Mouse (Mus musculus): Measurements from ENCODE around the gene Kif17. TPM values are rescaled to one million over a fixed set of nuclear protein-coding genes. Genes with fewer than 3 reads are reported as not detected.

The Kif17 gene
- polyA plus RNA-seq, 1 experiment, result 0.48 TPM

DNA sequence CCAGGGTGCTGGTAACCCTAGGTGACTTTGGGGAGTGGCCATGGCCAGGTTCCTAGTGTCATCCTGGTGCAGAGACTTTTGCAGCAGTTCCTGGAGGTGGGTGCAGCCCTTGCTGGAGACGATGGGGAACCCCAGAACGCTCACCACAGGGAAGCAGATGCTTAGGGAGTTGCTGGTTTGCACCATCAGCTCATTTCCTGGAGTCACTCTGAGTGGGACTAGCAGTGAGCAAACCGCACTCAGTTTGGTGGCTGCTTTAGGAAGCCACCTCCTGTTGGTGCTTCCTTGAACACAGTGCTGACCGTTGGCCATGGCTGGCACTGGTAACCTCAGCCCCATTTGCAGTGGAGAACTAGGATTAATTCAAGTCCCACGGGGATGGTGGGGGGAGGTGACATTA is 9.2 kb downstream of the Kif17 start:
- no peak for TF ChIP-seq CTCF (conservative IDR thresholded peaks at IDR 0.05; ENCODE audit: insufficient read depth, insufficient read length, low read depth, low read length)
- Histone ChIP-seq H3K4me3 (ENCODE audit: insufficient read depth, low read depth, low read length) (no peak overlapping the region), H3K36me3 (ENCODE audit: control insufficient read depth, insufficient read depth, low read length) (no peaks in the 10 kb centered on the region), H3K4me1 (ENCODE audit: control insufficient read depth, insufficient read depth, low read length) (no peaks in the 10 kb centered on the region; the same call in 1 of the 2 replicates), H3K27me3 (replicated peaks; ENCODE audit: control insufficient read depth, insufficient read depth, low read length) (no peaks in the 10 kb centered on the region), H3K27ac (ENCODE audit: insufficient read depth, low read depth, low read length) (no peak overlapping the region)
- WGBS, result 79% methylated on average over 5 of the region's 5 CpGs
- no peak for DNase-seq

DNA sequence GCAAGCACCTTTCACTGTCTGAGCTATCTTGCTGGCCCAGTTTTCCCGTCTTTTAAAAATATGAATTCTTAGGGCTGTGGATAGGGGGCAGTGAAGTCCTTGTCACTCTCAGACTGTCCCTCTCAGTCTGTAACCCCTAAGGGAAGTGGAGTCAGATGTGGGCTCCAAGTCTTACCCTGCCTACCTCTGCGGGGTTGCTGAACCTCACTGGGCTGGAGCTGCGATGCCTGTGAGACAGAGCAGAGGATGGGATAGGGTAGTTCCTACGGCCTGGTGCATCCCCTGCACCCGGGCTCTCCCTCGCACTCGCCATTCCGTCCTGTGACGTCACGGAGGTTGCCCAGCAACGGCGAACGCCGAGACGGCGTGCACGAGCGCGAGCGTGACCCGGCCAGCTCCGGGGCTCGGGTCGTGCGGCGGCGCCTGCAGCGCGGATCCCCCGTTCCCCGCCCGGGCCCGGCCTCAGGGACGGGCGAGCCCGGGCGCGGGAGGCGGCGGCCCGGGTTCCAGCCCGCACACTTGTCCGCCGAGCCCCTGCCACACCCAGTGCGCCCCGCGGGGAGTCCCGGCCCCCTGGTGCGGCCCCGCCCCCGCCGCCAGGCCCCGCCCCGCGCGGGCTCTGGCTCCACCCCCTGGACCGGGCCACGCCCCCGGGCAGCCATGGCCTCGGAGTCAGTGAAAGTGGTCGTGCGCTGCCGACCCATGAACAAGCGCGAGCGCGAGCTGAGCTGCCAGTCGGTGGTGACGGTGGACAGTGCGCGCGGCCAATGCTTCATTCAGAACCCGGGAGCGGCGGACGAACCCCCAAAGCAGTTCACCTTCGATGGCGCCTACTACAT is 11.8 kb downstream of the Kif17 start:
- Histone ChIP-seq H3K27me3 (replicated peaks; ENCODE audit: control insufficient read depth, insufficient read depth, low read length) (no peaks in the 10 kb centered on the region), H3K4me1 (ENCODE audit: control insufficient read depth, insufficient read depth, low read length) (no peaks in the 10 kb centered on the region; the same call in 1 of the 2 replicates), H3K36me3 (ENCODE audit: control insufficient read depth, insufficient read depth, low read length) (no peaks in the 10 kb centered on the region), H3K4me3 (ENCODE audit: insufficient read depth, low read depth, low read length) (peak overlapping the region; percentile 65), H3K27ac (ENCODE audit: insufficient read depth, low read depth, low read length) (no peak overlapping the region)
- peak; percentile 86 for DNase-seq
- no peak for TF ChIP-seq POLR2A (IDR thresholded peaks at IDR 0.05; ENCODE audit: low read depth, low read length)
- no peak for TF ChIP-seq CTCF (conservative IDR thresholded peaks at IDR 0.05; ENCODE audit: insufficient read depth, insufficient read length, low read depth, low read length)
- under 1% methylated on average over 78 of the region's 78 CpGs for WGBS

DNA sequence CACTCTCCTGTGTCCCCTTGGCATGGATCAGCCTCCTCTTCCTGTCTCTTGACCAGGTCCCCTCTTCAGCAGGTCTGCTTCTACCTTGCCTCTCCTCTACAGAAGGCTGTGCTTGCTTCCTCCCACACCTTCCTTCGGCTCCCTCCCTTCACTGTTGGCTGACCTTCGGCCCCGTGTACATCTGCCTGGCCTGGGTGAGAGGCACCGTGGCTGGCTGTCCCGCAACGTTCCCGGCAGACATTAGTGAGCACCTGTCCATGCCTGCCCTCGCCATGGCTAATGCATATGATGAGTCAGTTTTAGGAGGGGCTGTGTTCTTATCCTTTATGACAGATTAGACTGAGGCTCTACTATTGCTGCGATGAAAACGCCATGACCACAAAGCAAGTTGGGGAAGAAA is 17.6 kb downstream of the Kif17 start:
- WGBS, result 63% methylated on average over 10 of the region's 10 CpGs
- H3K4me3 ChIP-seq (ENCODE audit: insufficient read depth, low read depth, low read length), result no peak overlapping the region
- H3K27me3 ChIP-seq (replicated peaks; ENCODE audit: control insufficient read depth, insufficient read depth, low read length), result no peaks in the 10 kb centered on the region

DNA sequence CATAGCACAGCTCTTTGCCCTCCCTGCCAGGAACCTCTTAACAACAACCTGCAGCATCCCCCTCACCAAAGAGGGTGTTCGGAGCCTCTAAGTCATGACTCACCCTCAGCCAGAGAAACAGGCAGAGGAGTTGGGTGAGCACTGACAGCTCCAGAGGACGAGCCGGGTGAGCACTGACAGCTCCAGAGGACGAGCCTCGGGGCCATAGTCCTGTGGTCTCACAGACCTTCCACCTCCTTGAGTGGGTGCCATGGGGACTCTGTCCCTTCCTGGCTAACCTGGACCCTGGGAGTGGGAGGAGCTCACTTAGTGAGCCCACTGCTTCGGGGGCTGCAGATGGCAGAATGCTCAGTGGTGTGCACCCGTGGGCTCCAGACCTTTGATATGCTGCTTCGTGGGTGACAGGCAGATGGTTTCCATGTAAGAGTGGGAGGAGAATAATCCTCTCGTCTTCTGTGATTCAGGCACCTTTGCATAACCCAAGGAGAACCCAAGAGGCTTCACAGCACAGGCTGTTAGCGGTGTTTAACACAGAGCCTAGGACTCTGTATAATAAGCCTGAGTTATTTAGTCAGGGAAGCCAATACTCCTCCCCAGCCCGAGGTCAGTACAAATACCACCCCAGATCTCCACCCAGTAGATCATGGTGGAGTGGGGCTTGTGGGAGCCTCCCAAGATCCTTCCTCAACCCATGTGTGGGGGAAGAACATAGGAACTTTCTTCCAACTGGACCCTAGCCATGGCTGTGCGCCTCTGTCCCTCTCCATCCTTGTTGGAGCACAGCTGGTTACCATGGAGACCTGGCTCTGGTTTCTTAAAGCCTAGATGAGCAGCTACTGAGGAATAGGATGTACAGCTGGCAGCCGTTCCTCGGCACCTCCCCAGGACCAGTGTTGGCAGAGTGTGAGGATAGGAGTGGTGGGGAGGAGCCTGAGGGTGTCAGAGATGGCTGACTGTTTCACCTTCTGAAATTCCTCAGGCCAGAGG is 22.1 kb downstream of the Kif17 start:
- Histone ChIP-seq H3K4me3 (ENCODE audit: insufficient read depth, low read depth, low read length) (no peak overlapping the region), H3K27me3 (replicated peaks; ENCODE audit: control insufficient read depth, insufficient read depth, low read length) (no peaks in the 10 kb centered on the region), H3K36me3 (ENCODE audit: control insufficient read depth, insufficient read depth, low read length) (no peaks in the 10 kb centered on the region), H3K27ac (ENCODE audit: insufficient read depth, low read depth, low read length) (no peak overlapping the region), H3K4me1 (ENCODE audit: control insufficient read depth, insufficient read depth, low read length) (no peaks in the 10 kb centered on the region)
- DNase-seq, result no peak
- WGBS, result 55% methylated on average over 14 of the region's 14 CpGs
- TF ChIP-seq POLR2A (IDR thresholded peaks at IDR 0.05; ENCODE audit: low read depth, low read length), result no peak
- no peak for TF ChIP-seq CTCF (conservative IDR thresholded peaks at IDR 0.05; ENCODE audit: insufficient read depth, insufficient read length, low read depth, low read length)

More for the DNA sequence above, 17.6 kb downstream of the Kif17 start:
- Histone ChIP-seq H3K27ac (ENCODE audit: insufficient read depth, low read depth, low read length) (no peak overlapping the region), H3K36me3 (ENCODE audit: control insufficient read depth, insufficient read depth, low read length) (no peaks in the 10 kb centered on the region), H3K4me1 (ENCODE audit: control insufficient read depth, insufficient read depth, low read length) (no peaks in the 10 kb centered on the region)
- DNase-seq, result no peak
- TF ChIP-seq CTCF (conservative IDR thresholded peaks at IDR 0.05; ENCODE audit: insufficient read depth, insufficient read length, low read depth, low read length), result no peak
- no peak for TF ChIP-seq POLR2A (IDR thresholded peaks at IDR 0.05; ENCODE audit: low read depth, low read length)

DNA sequence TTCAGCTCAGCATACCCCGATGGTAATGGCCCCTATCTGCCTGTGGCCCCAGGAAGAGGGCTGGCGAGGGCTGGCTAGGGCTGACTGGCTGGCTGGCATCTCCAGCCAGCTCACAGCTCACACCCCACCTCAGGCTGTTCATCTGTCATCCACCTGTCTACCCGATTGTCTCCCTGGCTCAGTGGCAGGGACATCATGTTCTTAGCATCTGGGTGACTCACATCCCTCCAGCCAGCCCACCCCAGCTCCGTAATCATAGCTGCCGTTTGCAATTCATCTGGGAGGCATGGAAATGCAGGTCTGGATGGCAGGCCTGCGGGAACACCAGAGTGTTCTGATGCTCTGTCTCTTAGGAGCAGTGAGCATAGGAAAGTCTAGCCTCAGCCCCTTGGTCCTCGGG is 28.1 kb downstream of the Kif17 start:
- no peak overlapping the region for H3K27ac ChIP-seq (ENCODE audit: insufficient read depth, low read depth, low read length)
- no peaks in the 10 kb centered on the region for H3K4me1 ChIP-seq (ENCODE audit: control insufficient read depth, insufficient read depth, low read length)
- no peaks in the 10 kb centered on the region for H3K27me3 ChIP-seq (replicated peaks; ENCODE audit: control insufficient read depth, insufficient read depth, low read length)
- no peak overlapping the region for H3K4me3 ChIP-seq (ENCODE audit: insufficient read depth, low read depth, low read length)
- DNase-seq, result no peak
- TF ChIP-seq CTCF (conservative IDR thresholded peaks at IDR 0.05; ENCODE audit: insufficient read depth, insufficient read length, low read depth, low read length) (no peak), POLR2A (IDR thresholded peaks at IDR 0.05; ENCODE audit: low read depth, low read length) (no peak)
- H3K36me3 ChIP-seq (ENCODE audit: control insufficient read depth, insufficient read depth, low read length), result no peaks in the 10 kb centered on the region
- 64% methylated on average over 7 of the region's 7 CpGs for WGBS

DNA sequence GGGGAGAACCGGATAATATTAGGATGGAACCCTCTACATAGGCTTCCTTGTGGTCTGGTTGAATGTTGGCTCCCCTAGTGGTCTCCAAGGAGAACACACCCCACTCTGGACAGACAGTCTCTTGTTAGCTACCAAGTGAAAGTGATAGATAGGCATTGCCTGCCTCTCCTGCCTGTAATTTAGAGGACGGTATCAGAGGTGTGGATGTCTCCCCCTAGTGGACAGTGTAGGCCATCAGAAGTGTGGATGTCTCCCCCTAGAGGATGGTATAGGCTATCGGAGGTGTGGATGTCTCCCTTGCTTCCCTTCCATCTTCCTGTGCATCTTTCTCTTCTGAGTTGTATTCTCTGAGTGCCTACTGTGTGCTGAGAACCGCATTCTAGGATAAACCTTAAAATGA is 32.6 kb downstream of the Kif17 start:
- no peaks in the 10 kb centered on the region for H3K4me1 ChIP-seq (ENCODE audit: control insufficient read depth, insufficient read depth, low read length)
- H3K27ac ChIP-seq (ENCODE audit: insufficient read depth, low read depth, low read length), result no peak overlapping the region
- no peak overlapping the region for H3K4me3 ChIP-seq (ENCODE audit: insufficient read depth, low read depth, low read length)
- H3K27me3 ChIP-seq (replicated peaks; ENCODE audit: control insufficient read depth, insufficient read depth, low read length), result no peaks in the 10 kb centered on the region
- no peaks in the 10 kb centered on the region for H3K36me3 ChIP-seq (ENCODE audit: control insufficient read depth, insufficient read depth, low read length)
- 20% methylated on average over 4 of the region's 4 CpGs for WGBS
- no peak for TF ChIP-seq POLR2A (IDR thresholded peaks at IDR 0.05; ENCODE audit: low read depth, low read length)
- peak; percentile 100; the same call in 1 of the 2 replicates for TF ChIP-seq CTCF (conservative IDR thresholded peaks at IDR 0.05; ENCODE audit: insufficient read depth, insufficient read length, low read depth, low read length)
- peak; percentile 71 for DNase-seq

DNA sequence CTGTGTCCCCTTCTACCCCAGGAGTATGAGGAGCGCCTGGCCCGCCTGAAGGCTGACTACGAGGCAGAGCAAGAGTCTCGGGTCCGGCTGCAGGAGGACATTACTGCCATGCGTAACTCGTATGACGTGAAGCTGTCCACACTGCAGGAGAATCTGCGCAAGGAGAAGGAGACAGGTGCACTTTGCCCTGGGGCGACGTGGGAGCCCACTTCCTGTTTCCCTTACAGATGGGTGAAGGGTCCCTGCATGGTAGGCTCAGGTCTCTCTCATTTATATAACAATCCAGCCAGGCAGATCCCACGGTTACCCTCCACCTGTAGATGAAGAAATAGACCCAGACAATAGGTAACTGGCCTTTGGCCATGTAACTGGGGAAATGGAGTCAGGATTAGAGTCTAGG is 36.2 kb downstream of the Kif17 start:
- TF ChIP-seq POLR2A (IDR thresholded peaks at IDR 0.05; ENCODE audit: low read depth, low read length) (no peak), CTCF (conservative IDR thresholded peaks at IDR 0.05; ENCODE audit: insufficient read depth, insufficient read length, low read depth, low read length) (no peak)
- H3K36me3 ChIP-seq (ENCODE audit: control insufficient read depth, insufficient read depth, low read length), result no peaks in the 10 kb centered on the region
- no peak for DNase-seq
- WGBS, result 79% methylated on average over 12 of the region's 12 CpGs
- no peak overlapping the region for H3K4me3 ChIP-seq (ENCODE audit: insufficient read depth, low read depth, low read length)
- no peaks in the 10 kb centered on the region for H3K27me3 ChIP-seq (replicated peaks; ENCODE audit: control insufficient read depth, insufficient read depth, low read length)
- no peaks in the 10 kb centered on the region for H3K4me1 ChIP-seq (ENCODE audit: control insufficient read depth, insufficient read depth, low read length)
- no peak overlapping the region for H3K27ac ChIP-seq (ENCODE audit: insufficient read depth, low read depth, low read length)
